Mouse (Mus musculus) common myeloid progenitor, adult 5-6 weeks (primary cell): Measurements from ENCODE around the gene Cradd. TPM values are rescaled to one million over a fixed set of nuclear protein-coding genes. Genes with fewer than 3 reads are reported as not detected.
A peak's percentile ranks its signal among the peaks of the same experiment; 100 is the strongest.

Source experiments
- ATAC-seq: replicated peaks from 2 replicates; pipeline ENCODE4 v1.8.0; 2016; ENCODE audit warnings: low read depth, mild to moderate bottlenecking, moderate TSS enrichment, inconsistent platforms; ENCODE audit not compliant: poor library complexity, severe bottlenecking
- total RNA-seq: library from RNA; stranded (forward); fragments of 200-1000, 187-1606 nt; gene quantifications from 2 replicates; pipeline ENCODE4 v1.2.3, GENCODE M21; 2017

Gene Cradd
- total RNA-seq, 1 experiment from 2014 or later: 3.7 TPM

DNA sequence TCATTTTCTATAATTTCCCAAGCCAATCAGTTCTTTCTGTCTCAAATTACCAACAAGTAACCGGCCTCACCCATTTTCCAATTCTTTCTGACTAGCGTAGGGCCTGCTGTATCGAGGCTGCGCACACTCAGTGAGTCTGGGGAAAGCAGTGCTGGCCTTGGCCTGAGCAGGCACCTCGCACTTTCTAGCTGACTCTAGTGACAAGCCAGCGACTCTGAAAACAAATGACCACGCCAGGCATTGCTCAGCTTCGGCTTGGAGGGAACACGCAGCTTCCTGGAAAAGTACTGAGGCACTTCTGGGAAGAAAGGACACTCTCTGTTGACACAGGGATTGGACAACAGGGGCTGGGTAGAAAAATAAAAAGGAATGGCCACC, 105.3 kb downstream of the Cradd start:
- no peak for ATAC-seq

DNA sequence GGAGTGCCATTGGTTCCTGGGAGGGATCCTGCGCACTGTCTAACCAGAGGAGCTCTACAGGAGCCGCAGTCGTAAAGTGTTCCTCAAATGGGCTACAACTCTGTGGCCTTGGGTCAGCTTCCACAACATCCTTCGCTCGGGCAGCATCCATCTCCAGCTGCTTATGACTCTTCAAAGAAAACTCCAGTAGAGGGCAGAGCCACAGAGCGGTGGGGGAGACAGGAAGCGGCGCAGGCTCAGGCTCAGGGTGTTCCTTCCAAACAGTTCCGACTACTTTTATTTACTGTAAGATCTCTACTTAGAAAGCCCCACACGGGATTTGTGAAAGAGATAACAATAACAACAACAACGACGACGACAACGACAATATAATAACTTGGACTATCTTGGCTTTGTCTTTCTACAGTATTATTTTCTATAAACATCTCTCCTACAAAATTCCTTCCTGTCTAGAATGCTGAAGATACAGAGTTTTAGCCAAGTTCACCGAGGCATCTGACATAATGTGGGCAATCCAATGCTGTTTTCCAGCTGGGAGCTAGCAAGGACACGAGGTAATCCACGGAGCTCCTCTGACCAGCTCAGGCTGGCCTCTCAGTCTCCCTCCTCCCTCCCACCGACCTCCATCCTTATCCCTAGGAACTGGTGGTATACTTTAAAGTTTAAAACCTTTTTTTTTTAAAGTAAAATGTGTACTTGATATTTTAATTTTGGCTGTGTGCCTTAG, 105.8 kb downstream of the Cradd start:
- ATAC-seq: no peak

DNA sequence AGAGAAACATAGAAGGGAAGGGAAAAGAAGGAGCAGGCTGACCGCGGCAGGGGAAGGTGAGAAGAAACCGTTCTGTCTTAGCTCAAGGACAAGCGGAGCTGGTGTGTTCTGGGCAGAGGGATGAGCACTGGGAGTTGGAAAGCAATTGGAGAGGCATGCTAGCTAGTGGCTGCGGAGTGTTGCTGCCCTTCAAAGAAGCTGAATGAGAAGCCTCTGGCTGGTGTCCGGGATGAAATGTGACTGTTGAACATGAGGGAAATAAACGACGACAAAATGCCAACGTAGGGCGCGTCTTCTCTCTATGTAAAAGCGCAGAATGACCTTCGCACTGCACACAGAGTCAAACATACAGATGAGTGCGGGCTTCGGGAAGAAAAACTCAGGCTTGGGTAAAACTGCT, 108.6 kb downstream of the Cradd start:
- ATAC-seq: no peak

DNA sequence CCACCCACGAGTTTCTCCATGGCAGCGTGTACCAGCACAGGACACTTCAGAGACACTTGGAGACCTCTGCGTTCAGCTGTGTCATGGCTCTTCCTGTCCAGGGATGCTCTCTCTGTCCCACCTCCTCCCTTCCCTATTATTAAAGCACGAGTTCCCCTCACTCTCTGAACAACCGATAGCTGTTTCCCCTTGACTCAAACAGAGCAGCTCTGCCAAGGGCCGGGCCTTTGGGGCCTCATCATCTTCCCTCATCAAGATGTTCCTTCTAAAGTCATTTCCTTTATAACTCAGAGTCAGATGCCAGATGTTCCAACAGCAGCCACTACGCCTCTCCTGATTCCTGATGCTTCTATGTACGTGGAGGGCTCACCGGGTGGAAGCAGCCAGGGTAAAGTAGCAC, 110.1 kb downstream of the Cradd start:
- ATAC-seq: no peak

DNA sequence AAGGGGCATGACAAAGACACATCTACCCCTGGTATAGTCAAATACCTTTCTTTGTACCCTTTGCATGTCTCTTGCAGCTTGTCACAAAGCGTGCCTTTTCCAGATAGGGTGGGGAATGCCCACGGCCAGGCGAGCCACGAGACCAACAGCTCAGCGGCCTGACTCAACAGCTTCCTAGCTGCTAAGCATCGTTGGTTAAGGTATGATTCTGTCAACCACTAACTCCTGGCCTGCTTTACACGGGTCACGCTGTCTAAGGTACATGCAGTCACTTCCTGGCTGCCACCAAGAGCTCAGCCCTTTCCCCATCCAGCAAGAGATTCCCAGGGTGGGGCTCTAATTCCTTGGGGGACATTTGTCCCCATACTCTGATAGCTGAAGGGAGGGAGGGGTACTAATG, 110.6 kb downstream of the Cradd start:
- ATAC-seq: no peak

DNA sequence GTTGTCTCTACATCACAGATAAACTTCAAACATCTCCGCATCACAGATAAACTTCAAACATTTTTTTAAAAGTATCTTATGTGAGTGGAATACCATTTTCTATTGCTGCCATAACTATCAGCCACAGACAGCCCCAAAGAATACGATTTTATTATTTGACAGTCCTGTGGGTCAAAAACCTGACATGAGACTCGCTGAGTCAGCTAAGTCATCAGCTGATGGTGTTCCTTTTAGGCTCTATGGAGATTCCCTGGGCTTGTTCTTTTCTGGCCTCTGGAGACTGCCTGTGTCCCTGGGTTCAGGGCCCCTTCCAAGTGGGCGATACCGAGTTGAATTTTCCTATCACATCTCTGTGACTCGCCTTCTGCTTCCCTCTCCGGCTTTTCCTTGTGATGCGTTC, 112.3 kb downstream of the Cradd start:
- ATAC-seq: no peak

DNA sequence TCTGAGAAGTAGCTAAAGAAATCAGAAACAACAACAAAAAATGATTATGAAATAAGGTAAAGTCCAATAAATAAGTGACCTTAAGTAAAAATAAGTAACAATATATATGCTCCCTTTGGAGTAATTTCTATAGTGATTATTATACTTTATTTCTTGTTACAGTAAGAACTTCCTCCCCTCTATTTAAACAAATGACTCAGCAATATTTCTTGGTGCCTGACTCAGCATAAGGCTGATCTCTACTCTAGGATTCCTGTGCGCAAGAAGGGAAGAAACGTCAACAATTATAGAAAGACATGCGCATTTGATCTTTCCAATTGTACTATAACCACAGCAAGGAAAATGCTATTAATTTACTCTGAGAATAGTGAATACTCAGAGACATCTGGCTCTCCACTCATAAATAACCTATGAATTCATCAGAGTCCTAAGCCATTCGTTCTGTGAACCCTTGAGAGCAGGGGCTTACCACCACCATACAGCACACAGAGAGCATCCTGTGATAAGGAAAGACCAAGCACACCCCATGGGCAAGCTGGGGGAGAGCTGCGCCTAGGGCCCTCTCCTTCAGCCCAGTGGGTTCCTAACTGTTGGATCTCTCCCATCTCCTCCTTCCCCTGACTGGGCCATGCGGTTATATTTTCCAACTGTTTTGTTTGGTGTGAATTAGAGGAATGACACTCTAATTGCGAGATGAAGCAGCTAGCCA, 113.1 kb downstream of the Cradd start:
- ATAC-seq: peak; percentile 50

DNA sequence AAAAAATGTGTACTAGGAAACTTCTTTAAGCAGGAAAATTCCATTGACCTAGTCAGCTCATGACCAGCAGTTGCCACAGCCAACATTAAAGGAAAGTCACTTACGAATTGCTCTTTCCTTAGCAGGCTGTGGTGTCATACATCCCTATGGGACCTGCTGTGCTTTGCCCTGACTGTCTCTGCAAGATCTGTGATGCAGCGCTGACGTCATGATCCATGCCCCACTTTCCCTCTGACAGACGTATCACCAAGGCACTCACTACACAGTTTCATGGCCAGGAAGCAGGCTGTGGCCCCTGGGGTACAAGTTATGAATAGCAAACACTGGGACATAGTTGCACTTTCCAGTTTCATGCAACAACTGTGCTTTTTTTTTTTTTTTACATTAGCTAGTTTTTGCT, 113.8 kb downstream of the Cradd start:
- no peak for ATAC-seq

DNA sequence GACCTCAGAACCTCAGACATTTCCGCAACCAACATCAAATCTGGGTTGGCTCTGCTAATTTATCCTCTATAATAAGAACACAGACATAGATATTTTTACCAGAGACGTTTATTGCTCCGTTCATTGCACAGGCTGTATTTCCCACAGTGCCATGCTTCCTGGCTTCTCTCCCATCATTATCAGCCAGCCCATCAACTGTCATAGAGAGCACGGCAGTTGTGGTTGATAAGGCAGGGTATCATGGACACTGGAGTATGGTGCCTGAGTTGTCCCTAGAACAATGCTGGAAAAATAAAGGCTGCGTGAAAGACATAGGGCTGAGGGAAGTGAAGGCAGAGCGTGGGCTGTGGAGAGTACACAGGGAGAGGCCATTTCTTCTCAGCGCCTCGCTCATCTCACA, 116.5 kb downstream of the Cradd start:
- ATAC-seq: no peak

DNA sequence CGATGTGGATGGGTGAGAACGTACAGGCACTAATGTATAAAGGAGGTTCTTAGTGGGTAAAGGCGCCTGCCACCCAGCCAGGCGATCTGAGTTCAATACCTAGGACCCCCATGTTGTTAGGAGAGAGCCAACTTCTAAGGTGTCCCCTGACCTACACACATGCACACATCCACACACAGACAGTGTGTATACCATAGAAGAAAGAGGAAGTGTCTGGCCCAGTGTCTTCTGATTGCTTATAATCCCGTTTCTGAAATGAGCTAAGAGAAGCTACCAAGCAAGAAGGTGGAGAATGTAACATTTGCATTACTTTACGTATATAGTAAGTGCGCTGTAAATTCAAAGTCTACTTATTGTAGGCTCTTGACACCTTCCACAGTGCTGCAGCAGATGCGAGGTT, 122.4 kb downstream of the Cradd start:
- peak; percentile 47; the same call in 1 of the 2 replicates for ATAC-seq

DNA sequence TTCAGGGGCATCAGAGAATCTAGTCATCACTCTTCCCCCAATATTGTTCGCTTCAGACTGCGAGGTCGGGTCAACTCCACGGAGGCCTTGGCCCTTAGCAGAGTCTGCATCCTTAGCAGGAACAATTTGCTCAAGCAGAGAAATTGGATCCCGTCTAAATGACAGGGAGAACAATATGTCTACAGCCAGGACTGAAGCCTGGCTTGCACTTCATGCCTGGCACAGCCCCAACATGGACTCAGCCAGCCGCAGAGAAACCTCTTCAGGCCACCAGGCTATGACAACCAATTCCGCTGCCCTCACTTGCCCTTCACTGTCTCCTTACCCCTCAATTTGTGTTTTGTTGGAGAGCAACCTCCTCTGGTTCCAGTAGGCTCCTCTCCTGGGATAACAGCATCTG, 123.6 kb downstream of the Cradd start:
- ATAC-seq: no peak

DNA sequence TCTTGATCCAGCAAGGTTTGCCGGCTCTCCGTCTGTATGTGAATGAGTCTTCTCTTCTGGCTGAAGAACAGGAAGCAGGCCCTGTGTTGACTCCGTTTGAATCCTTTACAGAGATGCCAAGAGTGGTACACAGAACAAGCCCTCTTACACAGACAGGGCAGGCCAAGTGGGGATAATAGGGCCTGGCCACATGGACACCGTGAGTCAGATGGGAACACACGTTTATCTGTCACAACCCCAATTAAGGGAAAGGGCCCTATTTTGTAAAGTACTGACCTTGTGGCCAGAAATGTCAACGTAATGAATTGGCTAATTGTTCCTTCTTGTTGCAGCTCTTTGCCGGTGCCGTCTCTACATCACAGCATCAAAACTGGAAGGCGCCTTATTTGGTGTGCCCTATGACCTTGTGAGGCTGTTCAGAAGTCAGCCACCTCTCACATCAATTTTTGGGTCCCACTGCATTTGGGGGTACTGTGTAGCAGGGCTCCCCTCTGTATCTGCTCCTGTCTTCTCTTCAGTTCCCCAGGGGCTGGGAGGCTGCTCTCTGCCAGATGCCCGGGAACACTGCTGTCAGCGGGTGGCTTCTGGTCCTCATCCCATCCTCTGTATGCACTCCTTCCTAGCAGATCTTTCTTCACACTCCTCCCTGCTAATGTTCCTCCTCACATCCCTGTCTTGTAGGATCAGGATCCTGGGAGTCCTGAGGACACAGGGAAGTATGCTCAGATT, 124.2 kb downstream of the Cradd start:
- no peak for ATAC-seq

DNA sequence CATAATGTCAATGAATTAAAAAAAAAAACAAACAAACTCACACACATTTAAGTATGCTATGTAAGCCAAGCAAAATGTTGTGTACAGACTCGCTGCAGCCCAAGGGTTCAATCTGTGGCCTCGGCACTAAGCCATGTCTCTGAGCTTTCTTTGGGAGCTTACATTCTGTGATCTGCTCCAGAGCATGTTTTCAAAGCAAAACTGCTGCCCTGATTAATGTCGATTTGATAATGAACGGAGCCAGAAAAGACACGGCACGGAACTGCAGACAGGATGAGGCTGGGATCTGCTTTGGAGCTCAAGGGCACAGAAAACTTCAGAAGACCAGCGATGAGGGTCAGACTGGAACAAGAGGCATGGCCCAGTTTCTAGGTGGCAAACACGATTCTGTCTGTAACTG, 126.6 kb downstream of the Cradd start:
- ATAC-seq: no peak

DNA sequence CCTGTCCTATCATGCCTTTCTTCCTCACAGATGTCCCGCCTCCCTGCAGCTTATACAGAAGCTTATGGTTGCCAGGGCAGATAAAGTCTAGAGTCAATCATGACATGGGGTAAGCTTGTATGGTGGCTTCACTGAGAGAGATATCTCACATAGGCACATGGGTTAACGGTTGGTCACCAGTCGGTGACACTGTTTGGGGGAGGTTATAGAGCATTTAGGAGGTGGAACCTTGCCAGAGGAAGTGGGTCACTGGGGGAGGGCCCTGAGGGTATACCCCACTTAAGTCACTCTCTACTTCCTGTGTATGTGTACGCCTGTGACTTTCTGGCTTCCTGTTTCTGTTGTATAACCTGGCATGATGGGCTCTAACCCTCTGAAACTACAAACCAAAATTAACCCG, 128.2 kb downstream of the Cradd start:
- peak; percentile 85 for ATAC-seq

DNA sequence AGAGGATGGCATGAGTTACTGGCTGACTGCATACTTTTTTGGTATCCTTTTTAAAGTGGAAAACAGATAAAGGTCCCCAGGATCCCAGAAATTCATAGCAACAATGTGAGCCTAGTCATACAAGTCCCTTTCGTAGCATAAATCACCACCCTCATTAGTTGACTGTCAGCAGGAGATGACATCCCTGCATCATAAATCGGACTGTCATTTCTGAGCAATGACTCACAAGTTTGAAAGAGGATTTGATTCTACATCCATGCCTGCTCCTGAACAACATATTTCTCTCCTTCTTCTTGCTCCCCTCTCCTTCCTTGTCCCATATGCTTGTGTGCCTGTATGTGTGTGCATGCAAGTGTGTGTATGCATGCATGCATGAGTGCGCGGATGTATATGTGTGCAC, 129.2 kb downstream of the Cradd start:
- ATAC-seq: no peak

DNA sequence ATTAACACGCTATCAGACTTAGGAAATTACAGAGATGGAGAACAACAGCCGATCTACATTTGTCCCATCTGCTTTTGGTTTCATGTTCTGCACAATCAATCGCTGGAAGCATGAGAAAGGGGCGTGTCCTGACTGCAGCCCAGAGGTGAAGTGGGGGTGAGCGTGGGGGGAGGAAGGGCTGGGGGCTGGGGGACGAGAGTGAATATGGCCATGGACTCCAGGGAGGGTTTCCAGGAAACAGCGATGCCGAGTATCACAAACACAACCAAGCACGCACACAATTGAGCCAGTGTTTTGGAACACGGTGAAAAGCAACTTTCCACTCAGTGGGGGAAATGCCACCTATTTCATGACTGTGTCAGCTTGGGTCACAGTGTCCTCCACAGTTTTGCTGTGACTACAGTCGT, 130.1 kb downstream of the Cradd start:
- ATAC-seq: no peak

DNA sequence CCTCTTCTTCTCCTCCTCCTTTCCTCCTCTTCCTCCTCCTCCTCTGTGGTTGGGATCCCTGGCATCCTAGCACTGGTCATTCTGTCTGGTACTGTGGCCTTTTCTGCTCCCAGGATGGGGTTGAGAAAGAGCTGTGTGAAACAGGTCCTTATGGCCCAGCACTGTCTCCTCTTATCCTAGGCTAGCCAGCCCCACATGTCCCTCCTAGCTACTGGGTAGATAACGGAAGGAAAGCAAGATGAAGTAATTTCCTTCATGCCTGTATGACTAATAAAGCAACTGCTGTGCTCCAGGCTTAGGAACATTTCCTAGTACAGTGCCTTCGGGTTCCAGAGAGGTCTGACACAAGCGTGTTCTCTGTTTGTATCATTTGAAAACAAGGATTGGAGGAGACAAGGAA, 132.1 kb downstream of the Cradd start:
- ATAC-seq: peak; percentile 70

DNA sequence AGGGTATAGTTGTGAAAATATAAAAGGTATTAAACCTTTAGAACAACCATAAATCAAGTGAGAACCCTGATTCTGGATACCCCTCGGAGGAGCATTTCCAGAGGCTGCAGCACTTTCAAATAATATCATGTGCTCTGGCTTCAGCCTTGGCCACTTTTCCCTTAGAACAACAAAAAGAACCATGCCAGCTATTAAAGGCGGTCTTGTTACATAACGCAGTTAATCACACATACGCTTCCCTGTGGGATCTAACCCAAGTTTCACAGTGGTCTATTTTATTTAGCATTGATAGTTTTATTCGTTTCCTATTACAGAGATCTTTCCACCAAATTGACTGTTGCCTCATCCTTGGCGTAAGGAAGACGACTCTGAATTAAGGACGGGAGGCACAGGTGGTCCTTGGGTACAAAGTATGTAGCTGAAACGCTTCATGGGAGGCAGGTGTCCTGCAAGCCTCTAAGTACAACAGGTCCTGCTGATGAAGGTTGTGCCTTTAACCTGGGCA, 132.7 kb downstream of the Cradd start:
- ATAC-seq: no peak

DNA sequence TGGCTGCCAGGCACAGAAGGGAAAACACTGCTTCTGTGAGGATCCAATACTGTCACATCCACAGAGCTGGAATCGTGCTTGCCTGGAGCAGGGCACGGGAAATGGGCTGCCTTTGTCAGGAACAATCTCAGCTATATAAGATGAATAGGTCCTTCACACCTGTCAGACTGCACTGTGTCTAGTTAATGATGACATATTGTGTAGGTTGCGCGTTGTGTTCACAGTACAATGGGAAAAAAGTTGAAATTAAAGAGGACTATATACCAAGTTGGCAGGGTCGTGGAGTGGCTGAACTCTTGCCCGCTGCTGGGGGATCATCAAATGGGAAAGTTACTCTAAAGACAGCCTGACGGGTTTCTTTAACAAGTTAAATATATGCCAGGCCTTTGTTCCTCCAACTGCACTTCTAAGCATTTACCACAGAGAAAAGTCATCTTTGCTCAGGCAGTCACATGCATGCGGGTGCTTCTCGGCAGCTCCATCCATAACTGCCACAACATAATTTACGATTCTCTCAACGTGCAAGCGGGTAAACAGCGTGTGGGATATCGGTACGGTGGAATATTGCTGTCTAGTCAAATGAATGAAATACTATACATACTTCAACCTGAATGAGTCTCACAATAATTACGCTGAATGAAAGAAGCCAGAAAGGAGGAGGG, 134.3 kb downstream of the Cradd start:
- ATAC-seq: no peak

DNA sequence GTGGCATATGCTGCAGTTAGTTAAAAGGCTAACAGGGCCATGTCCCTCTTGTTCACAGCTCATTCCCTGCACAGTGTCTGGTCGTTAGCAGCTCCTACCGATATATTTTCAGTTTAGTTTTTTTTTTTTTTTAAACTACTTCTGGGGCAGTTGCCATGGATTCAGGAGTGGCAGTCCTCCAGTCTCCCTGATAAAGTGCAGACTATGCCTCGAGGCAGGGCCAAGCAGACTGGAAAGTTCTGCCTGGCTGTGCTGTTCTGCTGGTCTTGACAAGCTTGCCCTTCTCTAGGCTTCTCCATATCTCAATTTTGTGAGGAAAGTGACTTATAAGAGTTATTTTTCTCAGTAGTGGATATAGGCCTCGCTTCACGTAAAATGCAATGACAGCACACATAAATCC, 139.7 kb downstream of the Cradd start:
- ATAC-seq: no peak

DNA sequence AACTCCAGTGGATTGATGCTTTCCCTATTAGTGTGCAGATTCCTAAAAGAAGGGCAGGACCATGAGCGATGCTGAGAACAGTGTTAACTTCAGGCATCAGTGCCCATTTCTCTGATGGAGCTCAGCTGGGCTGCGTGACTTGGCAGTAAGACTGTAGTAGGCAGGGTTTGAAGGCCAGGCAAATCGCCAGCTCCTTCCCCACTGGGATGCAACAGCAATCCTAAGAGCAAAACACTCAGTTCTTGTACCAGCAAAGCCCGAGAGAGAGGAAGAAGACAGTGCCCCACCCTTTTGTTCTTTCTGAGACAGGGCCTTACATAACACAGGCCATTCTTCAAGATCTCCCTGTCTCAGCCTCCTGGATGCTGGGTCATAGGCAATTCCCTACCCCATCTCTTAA, 140.9 kb downstream of the Cradd start:
- ATAC-seq: no peak
